12 mouse cellular contexts compared by ENCODE assay signal in genomic region chr4:64437744-64438594, GRCm38 (mm10).
DNase-seq lines count a peak whose midpoint lies in the region; ATAC-seq lines count a peak whose summit lies in the region.
"Had no signal": no experiment of that assay in that cellular context is flagged by ENCODE, and none has a peak within 500 bp of the region (broad histone marks: within the 10 kb centered on the region; RNA-seq: fewer than 3 reads in every experiment).

No protein-coding gene starts in this region.

- DNase-seq in kidney, postnatal 14 days: peak; percentile 2
- DNase-seq in kidney, adult 8-10 months: no peak
- DNase-seq in frontal cortex, adult 2 months (ENCODE audit: extremely low spot score in 1 of 2, low spot score in 1 of 2): no peak
- DNase-seq: left cerebral cortex, postnatal 4 days; right cerebral cortex, postnatal 4 days had no signal

- WGBS in embryonic facial prominence, embryonic 15.5 days: 19% methylated on average over 13 of the region's 13 CpGs
- WGBS in limb, embryonic 13.5 days: 22% methylated on average over 13 of the region's 13 CpGs
- 56% methylated on average over 13 of the region's 13 CpGs for WGBS in stomach, embryonic 14.5 days

- H3K9ac ChIP-seq in embryonic facial prominence, embryonic 15.5 days: no peak overlapping the region
- H3K9ac ChIP-seq in limb, embryonic 13.5 days: no peak overlapping the region
- H3K9ac ChIP-seq in stomach, embryonic 14.5 days (replicated peaks; ENCODE audit: low read depth, low read length): no peak overlapping the region

- H3K4me3 ChIP-seq in embryonic facial prominence, embryonic 15.5 days (replicated peaks): no peak overlapping the region
- H3K4me3 ChIP-seq in limb, embryonic 13.5 days: no peak overlapping the region
- H3K4me3 ChIP-seq in stomach, embryonic 14.5 days (ENCODE audit: low read depth, low read length): no peak overlapping the region
- H3K4me3 ChIP-seq: erythroblast, embryonic 14.5 days; myocyte had no signal

- peak overlapping the region; percentile 78 for H3K27ac ChIP-seq in embryonic facial prominence, embryonic 15.5 days (replicated peaks)
- peak overlapping the region; percentile 52; the same call in 1 of the 2 replicates for H3K27ac ChIP-seq in limb, embryonic 13.5 days
- H3K27ac ChIP-seq in stomach, embryonic 14.5 days (ENCODE audit: low read length): peak overlapping the region; percentile 4; the same call in 1 of the 2 replicates

- H3K27me3 ChIP-seq in embryonic facial prominence, embryonic 15.5 days: no peaks in the 10 kb centered on the region
- H3K27me3 ChIP-seq in limb, embryonic 13.5 days: no peaks in the 10 kb centered on the region
- no peaks in the 10 kb centered on the region for H3K27me3 ChIP-seq in stomach, embryonic 14.5 days (ENCODE audit: control insufficient read depth, insufficient read depth, low read length)

- H3K36me3 ChIP-seq in embryonic facial prominence, embryonic 15.5 days: no peaks in the 10 kb centered on the region
- no peaks in the 10 kb centered on the region for H3K36me3 ChIP-seq in limb, embryonic 13.5 days
- H3K36me3 ChIP-seq in stomach, embryonic 14.5 days (ENCODE audit: control insufficient read depth, insufficient read depth, low read length): no peaks in the 10 kb centered on the region

- peaks cover 13% of the 10 kb centered on the region for H3K4me1 ChIP-seq in embryonic facial prominence, embryonic 15.5 days
- peaks cover 18% of the 10 kb centered on the region for H3K4me1 ChIP-seq in limb, embryonic 13.5 days
- H3K4me1 ChIP-seq in stomach, embryonic 14.5 days (ENCODE audit: control insufficient read depth, insufficient read depth, low read length): 0 out of 2 replicates have a peak, but pooled peaks cover 7% of the 10 kb centered on the region

- H3K4me2 ChIP-seq in embryonic facial prominence, embryonic 15.5 days (replicated peaks): 0 out of 2 replicates have a peak overlapping the region, but pooled peaks have one; percentile 21
- H3K4me2 ChIP-seq in limb, embryonic 13.5 days (replicated peaks): peak overlapping the region; percentile 15; the same call in 1 of the 2 replicates
- H3K4me2 ChIP-seq in stomach, embryonic 14.5 days (replicated peaks; ENCODE audit: low read depth, low read length): no peak overlapping the region

- peak; percentile 86 for ATAC-seq in embryonic facial prominence, embryonic 15.5 days (ENCODE audit: insufficient number of reproducible peaks, low FRiP score, low TSS enrichment, low read depth)
- ATAC-seq in limb, embryonic 13.5 days (ENCODE audit: low FRiP score, low read depth): peak; percentile 83
- ATAC-seq in stomach, embryonic 14.5 days (ENCODE audit: insufficient number of reproducible peaks, insufficient read depth, low FRiP score, low read depth): no peak
- ATAC-seq in cerebellum, adult (ENCODE audit: insufficient number of reproducible peaks, low FRiP score, low TSS enrichment): no peak
- no peak for ATAC-seq in CD4-positive, CD25-positive, alpha-beta regulatory T cell, adult 4 months

- no peaks in the 10 kb centered on the region for H3K9me3 ChIP-seq in embryonic facial prominence, embryonic 15.5 days (replicated peaks)
- H3K9me3 ChIP-seq in limb, embryonic 13.5 days: no peaks in the 10 kb centered on the region
- no peaks in the 10 kb centered on the region for H3K9me3 ChIP-seq in stomach, embryonic 14.5 days (ENCODE audit: control insufficient read depth, low read depth, low read length)

Comparison
In these comparisons a context has a peak if more than half of its experiments do, and no peak if none do; other contexts are left out.
1. ATAC-seq: peak in embryonic facial prominence, embryonic 15.5 days (single experiment) and limb, embryonic 13.5 days (single experiment); none in stomach, embryonic 14.5 days (single experiment), cerebellum, adult (single experiment) and CD4-positive, CD25-positive, alpha-beta regulatory T cell, adult 4 months (single experiment).
2. H3K27ac ChIP-seq: peak in every context shown above with its lines; median percentile 78 in embryonic facial prominence, embryonic 15.5 days; 52 in limb, embryonic 13.5 days; 4 in stomach, embryonic 14.5 days.